Mouse (Mus musculus): ENCODE data around the gene Plcg2.

DNA sequence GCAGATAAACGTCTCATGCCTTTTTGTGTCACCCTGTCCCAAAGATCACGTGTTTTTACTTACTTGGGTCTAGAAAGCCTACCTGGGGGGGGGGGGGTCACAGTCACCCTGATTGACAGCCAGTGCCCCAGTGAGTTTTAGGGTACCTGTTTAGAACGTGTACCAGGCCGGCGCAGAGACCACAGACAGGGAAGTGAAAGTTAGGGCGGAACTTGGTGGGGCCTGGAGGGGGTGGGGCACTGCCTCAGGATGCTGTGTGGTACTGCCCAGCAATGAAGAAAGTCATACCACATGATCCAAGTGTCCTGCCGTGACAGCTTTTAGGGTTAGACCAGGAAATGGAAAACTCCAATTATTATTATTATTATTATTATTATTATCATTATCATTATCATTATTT, 22.3 kb upstream of the Plcg2 start:
- TF ChIP-seq CTCF (IDR thresholded peaks at IDR 0.05; ENCODE audit: borderline replicate concordance, insufficient read depth, low read length) (no peak), POLR2A (IDR thresholded peaks at IDR 0.05; ENCODE audit: low read depth, low read length) (no peak)
